Mouse (Mus musculus) telencephalon, adult 2 months (tissue): ENCODE data around the gene Olfr1163.
"Not testable (repeated sequence)": the region's sequence is repeated elsewhere in the genome, so short reads cannot be mapped to it uniquely, and the experiment has no call there.

Experiments used
- DNase-seq: peaks from one replicate; pipeline ENCODE4 v3.0.0-alpha.2; 2011; ENCODE audit warnings: low read depth, low spot score

The Olfr1163 gene

DNA sequence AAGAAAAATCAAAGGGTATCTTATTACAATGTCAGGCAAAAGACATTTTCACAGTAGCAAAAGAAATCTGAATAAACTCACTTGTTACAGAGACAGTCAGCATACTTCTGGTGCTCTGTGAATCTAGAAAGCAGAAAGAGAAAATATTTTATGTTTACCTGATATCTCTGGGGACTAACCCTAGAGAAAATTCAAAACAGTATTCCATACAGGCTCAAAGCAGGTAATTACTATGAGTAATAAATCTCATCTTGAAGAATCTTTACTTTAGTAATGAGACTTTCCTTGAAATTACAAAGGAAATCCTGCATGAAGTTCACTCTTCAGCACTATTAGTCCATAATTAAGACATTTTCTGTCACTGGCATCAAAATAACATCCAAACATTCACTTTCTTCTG is at the start of gene Olfr1163:
Gene Olfr1163 (minus strand): TSS at position 101 of the 400 bp plus-strand sequence.
- no peak for DNase-seq

DNA sequence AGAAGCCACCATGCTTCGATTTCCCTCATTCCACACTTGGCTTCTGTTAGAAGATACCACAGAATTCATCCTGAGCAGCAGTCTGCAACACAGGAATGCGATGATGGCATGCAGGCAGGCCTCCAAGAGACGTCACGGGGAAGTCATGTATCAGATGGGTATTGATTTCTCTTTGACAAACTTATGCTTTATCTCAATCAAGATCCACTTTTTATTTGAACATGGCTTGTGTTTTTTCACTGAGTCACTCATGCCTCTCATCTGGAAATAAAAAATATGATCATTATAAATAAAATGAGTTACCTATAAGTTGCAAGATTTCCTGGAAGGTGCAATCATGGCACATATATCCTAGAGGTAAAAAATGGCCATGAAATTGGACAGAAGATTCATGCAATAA is 22.2 kb upstream of the Olfr1163 start, which contains the start of gene Olfr1164:
Gene Olfr1164 (minus strand): TSS at position 101 of the 400 bp plus-strand sequence.
- DNase-seq = no peak

DNA sequence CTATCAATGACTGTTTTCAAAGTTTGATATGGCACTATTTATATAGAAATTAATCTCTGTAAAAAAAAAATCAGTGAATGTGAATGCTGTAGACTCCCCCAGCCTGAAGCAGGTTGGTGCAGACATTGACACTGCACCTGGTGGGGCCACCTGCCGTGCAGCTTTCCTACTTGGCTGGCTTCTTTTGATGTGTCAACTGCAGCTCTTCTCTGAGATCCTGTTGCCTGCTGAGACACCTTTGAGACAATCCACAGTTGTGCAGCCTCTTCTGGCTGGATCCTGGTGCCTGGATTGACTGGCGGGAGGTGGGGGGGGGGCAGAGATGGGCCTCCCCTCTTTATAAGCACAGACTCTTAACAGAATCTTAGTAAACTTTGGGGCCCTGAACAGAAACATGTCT is 8.0 kb downstream of the Olfr1163 start:
- DNase-seq = no peak

DNA sequence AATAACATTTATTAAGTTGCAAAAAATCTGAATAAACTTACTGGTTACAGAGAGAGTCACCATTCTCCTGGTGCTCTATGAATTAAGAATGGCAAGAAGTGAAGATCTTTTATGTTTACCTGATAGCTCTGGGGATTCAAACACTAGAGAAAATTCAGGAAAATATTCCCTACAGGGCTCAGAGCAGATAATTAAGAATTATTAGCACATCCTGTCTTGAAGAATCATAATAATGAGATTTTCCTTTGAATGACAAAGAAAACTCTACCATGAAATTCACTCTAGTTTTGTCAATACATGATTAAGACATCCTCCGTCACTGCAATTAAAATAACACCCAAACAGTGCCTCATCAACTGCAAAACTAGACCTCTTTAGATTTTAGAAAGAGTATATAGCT is 20.6 kb downstream of the Olfr1163 start, which contains the start of gene Olfr1162:
Gene Olfr1162 (minus strand): TSS at position 101 of the 400 bp plus-strand sequence.
- DNase-seq = no peak

DNA sequence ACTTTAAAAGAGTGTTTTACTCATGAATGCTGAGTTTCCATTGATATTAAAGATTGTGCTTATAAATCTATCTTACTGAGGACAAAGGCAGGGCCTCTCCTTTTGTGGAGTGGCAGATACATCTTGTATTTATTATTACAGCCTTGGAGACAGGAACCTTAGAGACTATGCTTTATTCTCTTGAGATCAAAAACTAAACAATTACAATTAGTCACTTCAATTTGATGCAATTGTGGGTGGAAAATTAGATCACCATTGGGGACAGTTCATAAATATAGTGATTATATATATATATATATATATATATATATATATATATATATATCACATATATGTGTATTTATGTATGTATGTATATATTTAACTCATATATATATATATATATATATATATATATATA is 34.0 kb downstream of the Olfr1163 start, which contains the start of gene Olfr73:
Gene Olfr73 (minus strand): TSS at position 101 of the 400 bp plus-strand sequence.
- DNase-seq = no peak

DNA sequence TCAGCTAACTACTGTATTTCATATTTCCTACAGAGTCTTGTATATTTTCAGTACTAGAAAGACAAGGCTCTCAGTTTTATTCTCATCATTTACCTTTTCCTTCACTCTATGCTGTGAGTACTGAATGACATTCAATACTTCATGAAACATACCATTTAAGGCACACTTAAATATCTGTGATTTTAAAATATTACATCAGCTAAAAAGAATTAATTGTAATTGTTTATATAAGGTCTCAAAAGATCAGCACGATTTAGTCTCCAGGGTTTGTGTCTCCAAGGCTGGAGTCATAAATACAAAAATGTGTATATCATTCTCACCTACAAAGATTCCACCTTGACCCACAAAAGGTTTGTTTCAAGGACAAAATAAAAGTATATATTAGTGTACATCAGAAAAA is 49.2 kb downstream of the Olfr1163 start, which contains the start of gene Olfr1161:
Gene Olfr1161 (plus strand): TSS at position 301 of the 400 bp plus-strand sequence.
- DNase-seq = not testable (repeated sequence)
